Mouse (Mus musculus) megakaryocyte, embryonic 14.5 days (primary cell): ENCODE data around the gene Tnrc6b.

Experiments
- FLI1 ChIP-seq: IDR thresholded peaks from 2 replicates; pipeline ENCODE4 v1.6.1; 2012; ENCODE audit warnings: low read length, inconsistent platforms, mixed read lengths
- GATA1 ChIP-seq: IDR thresholded peaks from 3 replicates; pipeline ENCODE4 v1.6.1; 2012; ENCODE audit warnings: mixed read lengths, low read length, inconsistent platforms, borderline replicate concordance

DNA sequence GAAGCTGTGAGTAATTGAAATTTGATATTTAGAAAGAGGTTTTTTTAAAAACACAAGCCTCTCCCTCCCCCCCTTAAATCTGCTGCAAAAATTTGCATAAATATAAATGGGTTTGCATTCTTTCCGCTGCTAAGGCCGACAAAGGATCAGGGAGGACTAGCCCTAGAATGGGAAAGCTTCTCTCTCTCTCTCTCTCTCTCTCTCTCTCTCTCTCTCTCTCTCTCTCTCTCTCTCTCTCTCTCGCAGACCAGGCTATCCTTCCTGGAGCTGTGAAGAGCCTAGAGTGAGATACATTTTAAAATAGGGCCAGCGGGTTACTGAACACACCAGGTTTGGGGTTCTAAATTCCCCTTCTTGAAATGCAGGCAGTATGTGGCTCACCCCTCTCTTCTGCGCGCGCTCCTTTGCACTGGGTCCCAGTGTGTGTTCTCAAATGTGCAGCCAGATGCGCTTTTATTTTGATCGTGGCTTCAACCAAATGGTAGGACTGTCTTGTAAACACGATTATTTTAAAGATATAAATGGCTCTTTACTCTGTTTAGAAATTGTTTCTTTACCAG lies 88.0 kb downstream of the Tnrc6b start:
- no peak for TF ChIP-seq GATA1
- no peak for TF ChIP-seq FLI1
